Mouse (Mus musculus) right cerebral cortex, postnatal 25 days (tissue): Measurements from ENCODE around the gene Cyp2d11.
A peak's percentile ranks its signal among the peaks of the same experiment; 100 is the strongest.
"Not testable (repeated sequence)": the region's sequence is repeated elsewhere in the genome, so short reads cannot be mapped to it uniquely, and the experiment has no call there.

Experiments used
- DNase-seq: peaks from one replicate; pipeline ENCODE4 v3.0.0; 2022

Gene Cyp2d11

GRCm38 (mm10) chr15:82379871-82380713, 13.7 kb downstream of the Cyp2d11 start, which contains the start of gene Cyp2d22:
Gene Cyp2d22 (minus strand): TSS chr15:82380260.
- DNase-seq, result no peak

DNA sequence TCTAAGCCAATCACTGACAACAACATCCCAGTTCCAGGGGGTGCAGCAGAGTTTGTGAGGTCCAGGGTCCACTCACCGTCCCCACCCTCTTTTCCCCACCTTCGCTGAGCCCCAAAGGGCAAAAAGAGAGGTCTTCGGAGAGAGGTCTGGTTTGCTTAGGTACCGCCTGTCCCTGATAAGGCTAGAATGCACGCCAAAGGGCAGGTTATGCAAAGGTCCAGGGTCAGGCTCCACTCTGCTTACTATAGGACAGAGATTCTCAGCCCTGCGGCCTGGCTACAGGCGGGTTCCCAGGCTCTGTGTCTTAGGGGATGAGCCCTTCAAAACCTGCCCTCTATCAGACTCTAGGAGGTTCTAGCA, 14.3 kb downstream of the Cyp2d11 start:
- DNase-seq, result no peak

DNA sequence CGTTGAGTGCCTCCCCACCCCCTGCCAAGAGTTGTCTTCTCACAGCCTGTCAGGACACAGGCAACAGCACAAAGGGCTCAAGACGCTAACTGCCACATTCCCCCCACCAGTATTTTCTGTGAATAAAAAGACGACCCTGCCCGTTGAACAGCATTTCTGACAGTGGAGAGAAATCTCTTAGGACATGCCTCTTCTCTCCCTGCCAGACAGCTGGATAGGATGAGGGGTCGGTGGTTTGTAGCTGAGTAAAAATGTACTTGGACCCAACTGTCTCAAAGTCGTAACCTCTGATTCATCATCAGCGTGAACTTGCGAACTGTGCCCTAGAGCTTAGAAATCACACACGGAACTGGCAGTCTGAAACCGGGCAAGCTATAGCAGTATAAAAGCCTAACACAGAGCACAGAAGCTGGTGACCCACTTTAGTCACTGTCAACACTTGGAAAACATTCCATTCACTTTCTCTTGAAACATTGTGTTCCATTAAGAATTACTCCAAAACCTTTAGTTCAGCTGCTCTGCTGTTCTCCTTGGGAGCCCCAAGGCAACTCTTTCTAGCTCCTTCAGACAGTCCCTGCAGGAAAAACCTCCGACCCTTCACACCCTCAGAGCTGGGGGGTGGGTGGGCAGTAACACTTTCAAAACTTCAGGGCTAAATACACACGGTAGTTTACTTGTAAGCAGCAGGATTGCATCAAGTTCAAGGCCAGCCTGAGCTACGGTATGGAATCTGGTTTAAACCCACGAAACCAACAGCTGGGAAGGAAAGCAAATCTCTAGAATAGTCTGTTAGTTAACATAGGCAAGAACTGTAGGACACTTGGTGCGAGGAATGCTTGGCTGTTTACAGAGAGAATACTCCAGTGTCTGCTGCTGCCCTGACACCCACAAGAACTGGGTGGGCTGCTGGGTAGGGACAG, 15.3 kb downstream of the Cyp2d11 start:
- DNase-seq, result no peak

GRCm38 (mm10) chr15:82377701-82378100, 16.1 kb downstream of the Cyp2d11 start:
- DNase-seq, result no peak

- peak; percentile 37 for DNase-seq
Measured at GRCm38 (mm10) chr15:82376393-82377138, 17.3 kb downstream of the Cyp2d11 start.

GRCm38 (mm10) chr15:82375855-82376254, 18.0 kb downstream of the Cyp2d11 start:
- DNase-seq, result no peak

- no peak for DNase-seq
Measured at GRCm38 (mm10) chr15:82374437-82374836, 19.4 kb downstream of the Cyp2d11 start.

- no peak for DNase-seq
Measured at GRCm38 (mm10) chr15:82372991-82373390, 20.8 kb downstream of the Cyp2d11 start.

- no peak for DNase-seq
Measured at GRCm38 (mm10) chr15:82372446-82372845, 21.4 kb downstream of the Cyp2d11 start.

DNA sequence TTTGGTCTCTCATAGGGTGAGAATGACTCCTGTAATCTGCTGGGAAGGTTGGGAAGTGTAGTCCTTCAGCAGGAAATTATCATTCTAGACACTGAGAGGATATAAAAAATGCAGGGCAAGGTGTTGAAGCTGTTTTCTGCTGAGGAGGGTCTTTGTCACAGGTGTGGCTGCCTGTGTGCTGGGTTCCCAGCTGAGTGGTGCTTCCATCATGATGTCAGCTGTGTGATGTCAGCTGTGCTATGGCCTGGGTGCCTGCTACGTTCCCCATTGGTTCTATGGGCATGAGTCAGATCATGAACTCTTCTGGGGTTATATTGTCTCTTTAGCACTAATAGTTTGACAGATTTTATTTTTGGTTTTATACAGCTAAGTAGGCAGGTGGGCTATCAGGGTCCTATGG, 25.0 kb downstream of the Cyp2d11 start:
- DNase-seq, result no peak

GRCm38 (mm10) chr15:82368146-82368545, 25.7 kb downstream of the Cyp2d11 start:
- DNase-seq, result no peak

- DNase-seq, result not testable (repeated sequence)
Measured at GRCm38 (mm10) chr15:82364561-82364960, 29.3 kb downstream of the Cyp2d11 start.

DNA sequence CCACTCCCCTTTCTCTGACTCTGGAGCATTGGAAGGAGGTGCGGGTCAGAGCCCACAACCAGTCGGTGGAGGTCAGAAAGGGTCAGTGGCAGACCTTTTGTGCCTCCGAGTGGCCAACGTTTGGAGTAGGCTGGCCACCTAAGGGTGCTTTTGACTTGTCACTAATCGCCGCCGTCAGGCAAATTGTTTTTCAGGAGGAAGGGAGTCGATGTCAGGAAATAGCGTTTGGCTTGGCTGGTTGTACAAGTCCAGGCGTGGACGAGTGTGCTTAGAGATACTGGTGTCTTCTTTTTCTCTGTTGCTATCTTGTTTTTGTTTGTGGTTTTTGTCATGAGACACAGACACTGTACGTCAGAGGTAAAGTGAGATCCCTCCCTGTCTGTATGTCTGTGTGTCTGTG, 30.0 kb downstream of the Cyp2d11 start:
- not testable (repeated sequence) for DNase-seq

DNA sequence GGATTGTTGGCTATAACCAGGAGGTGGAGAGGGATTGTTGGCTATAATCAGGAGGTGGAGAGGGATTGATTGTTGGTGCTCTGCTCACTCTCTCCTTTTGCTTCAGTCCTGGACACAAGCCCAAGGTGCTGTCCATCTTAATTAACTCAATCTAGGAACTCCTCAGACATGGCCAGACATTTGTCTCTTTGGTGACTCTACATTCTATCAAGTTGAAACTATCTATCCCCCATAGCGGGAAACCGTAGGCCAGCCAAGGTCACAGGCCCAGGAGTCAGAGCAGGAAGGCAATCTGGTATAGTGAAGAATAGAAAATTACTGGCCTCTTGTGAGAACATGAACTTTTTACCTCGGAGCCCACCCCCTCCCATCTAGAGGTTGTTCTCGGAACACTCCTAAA, 31.6 kb downstream of the Cyp2d11 start:
- DNase-seq, result no peak

DNA sequence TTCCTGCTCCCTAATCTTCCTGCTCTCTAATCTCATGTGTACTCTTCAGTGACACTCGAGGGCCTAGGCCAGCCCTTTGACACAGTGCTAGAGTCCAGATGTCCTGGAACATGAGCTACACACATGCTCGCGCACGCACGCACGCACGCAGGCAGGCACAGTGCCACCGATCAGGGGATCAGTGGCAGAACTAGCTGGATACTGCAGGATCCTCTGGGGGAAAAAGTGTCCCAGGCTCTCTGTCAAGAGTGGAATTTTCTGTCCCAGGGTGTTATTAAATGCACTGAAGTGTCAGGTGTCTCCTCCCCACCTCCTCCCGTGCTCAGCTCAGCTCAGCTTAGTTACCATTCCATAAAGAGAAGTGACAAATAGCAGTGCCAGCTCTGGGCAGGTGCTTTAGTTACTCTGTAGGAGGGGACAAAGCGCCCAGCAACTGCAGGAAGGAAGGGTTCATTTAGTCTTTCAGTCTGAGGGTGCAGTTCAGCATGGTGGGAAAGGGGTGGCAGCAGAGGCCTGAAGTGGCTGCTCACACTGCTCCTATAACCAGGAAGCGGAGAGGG, 32.3 kb downstream of the Cyp2d11 start:
- DNase-seq, result no peak

- DNase-seq, result no peak
Measured at GRCm38 (mm10) chr15:82358431-82359260, 35.2 kb downstream of the Cyp2d11 start.

- DNase-seq, result peak; percentile 96
Measured at GRCm38 (mm10) chr15:82354126-82354945, 39.5 kb downstream of the Cyp2d11 start, which contains the start of gene Ndufa6. Gene Ndufa6 (minus strand): TSS chr15:82354322.

GRCm38 (mm10) chr15:82353745-82354113, 40.1 kb downstream of the Cyp2d11 start:
- no peak for DNase-seq

DNA sequence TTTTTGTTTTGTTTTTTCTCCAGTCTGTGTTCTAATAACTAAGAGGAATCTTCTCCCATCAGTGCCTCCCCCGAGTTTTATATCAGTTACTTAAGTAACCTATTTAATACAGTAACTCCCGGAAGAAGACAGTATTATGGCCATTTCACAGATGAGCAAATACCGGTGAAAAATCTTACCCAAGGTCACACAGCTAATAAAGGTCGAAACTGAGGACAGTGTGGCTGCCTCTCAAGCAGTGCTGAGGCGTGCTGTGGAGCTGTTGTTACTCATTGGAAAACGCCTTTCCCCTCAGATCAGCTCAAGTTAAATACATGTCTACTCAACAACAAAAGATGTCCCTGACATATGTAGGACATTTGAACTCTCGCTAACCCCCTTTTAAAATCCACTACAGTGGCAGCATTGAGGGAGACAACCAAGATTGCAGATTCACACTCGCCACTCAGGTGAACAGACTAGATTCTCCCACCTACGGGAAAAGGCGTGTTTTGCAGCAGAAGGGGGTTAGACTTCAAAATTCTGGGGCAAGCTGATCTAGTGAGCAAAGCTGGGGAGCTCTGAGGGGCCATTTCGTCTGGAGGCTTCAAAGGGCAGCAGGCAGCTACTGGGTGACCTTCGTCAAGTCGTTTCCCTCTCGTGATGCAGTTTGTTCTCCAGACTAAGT, 40.6 kb downstream of the Cyp2d11 start:
- DNase-seq, result no peak

GRCm38 (mm10) chr15:82351480-82351879, 42.3 kb downstream of the Cyp2d11 start:
- no peak for DNase-seq
